Mouse (Mus musculus): ENCODE data around the gene Pithd1. TPM values are rescaled to one million over a fixed set of nuclear protein-coding genes. Genes with fewer than 3 reads are reported as not detected.

Pithd1 gene
- polyA plus RNA-seq, 1 experiment from 2014 or later: 62.1 TPM

DNA sequence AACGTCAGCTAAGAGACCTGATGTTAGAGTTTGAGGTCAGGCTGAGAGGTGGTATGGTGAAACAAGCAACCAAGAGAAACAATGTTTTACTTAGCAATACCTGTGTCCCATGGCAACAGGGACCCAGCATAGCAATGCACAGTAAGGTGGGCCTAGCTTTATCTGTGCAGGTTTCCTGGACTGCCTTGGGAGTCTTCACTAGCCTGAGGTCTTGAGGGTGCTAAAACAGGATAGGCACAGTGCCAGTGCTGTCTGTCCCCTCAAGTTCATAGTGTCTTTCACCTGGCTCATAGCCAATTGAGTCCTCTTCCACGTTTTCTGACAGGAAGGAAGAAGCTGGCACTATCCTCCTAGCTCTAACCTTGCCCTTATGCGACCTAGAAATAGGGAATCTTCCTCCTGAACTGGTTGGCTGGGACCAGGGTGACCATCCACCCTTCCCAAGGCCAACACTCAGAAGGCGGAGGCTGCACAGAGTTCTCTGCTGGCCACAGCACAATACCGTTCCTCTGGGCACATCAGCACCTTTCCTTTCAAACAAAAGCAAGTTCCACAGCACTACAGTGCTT, 17.1 kb upstream of the Pithd1 start:
- no peaks in the 10 kb centered on the region for H3K27me3 ChIP-seq (ENCODE audit: control insufficient read depth, insufficient read depth, low read length)
- 89% methylated on average over 5 of the region's 5 CpGs for WGBS
- H3K27ac ChIP-seq (ENCODE audit: low read depth, low read length): no peak overlapping the region
- H3K4me2 ChIP-seq (replicated peaks; ENCODE audit: low read depth, low read length): no peak overlapping the region
- no peaks in the 10 kb centered on the region for H3K9me3 ChIP-seq (ENCODE audit: control insufficient read depth, low read length)
- H3K36me3 ChIP-seq (ENCODE audit: control insufficient read depth, insufficient read depth, low read length): peaks cover 64% of the 10 kb centered on the region
- H3K9ac ChIP-seq (ENCODE audit: low read depth, low read length): no peak overlapping the region
- H3K4me1 ChIP-seq (ENCODE audit: control insufficient read depth, insufficient read depth, low read length): no peaks in the 10 kb centered on the region
- ATAC-seq (ENCODE audit: low FRiP score, low TSS enrichment): no peak
- no peak overlapping the region for H3K4me3 ChIP-seq (ENCODE audit: low read length)

DNA sequence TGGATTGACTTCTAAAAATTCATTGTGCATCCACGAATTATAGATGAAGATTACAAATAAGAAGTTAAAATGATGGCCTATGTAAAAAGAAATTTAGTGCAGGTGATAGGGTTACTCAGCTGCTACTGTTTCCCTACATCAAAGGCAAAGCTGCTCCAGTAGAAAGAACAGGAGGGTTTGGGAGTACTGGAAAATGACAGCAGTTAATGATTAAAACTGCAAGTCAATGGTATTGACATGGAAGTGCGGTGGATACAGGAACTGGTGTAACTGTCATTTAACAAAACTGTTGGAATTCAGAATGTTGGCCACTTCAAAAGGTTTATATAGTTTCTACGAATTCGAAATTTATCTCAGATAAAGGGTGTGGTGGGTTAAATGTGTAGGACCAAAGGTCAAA, 8.1 kb upstream of the Pithd1 start:
- H3K36me3 ChIP-seq (ENCODE audit: control insufficient read depth, insufficient read depth, low read length): no peaks in the 10 kb centered on the region
- H3K4me2 ChIP-seq (replicated peaks; ENCODE audit: low read depth, low read length): no peak overlapping the region
- H3K9ac ChIP-seq (ENCODE audit: low read depth, low read length): no peak overlapping the region
- ATAC-seq (ENCODE audit: low FRiP score, low TSS enrichment): no peak
- H3K27me3 ChIP-seq (ENCODE audit: control insufficient read depth, insufficient read depth, low read length): no peaks in the 10 kb centered on the region
- H3K9me3 ChIP-seq (ENCODE audit: control insufficient read depth, low read length): peaks cover 9% of the 10 kb centered on the region; the same call in 1 of the 2 replicates
- 90% methylated on average over 4 of the region's 4 CpGs for WGBS
- no peak overlapping the region for H3K27ac ChIP-seq (ENCODE audit: low read depth, low read length)
- no peak overlapping the region for H3K4me3 ChIP-seq (ENCODE audit: low read length)
- H3K4me1 ChIP-seq (ENCODE audit: control insufficient read depth, insufficient read depth, low read length): no peaks in the 10 kb centered on the region

DNA sequence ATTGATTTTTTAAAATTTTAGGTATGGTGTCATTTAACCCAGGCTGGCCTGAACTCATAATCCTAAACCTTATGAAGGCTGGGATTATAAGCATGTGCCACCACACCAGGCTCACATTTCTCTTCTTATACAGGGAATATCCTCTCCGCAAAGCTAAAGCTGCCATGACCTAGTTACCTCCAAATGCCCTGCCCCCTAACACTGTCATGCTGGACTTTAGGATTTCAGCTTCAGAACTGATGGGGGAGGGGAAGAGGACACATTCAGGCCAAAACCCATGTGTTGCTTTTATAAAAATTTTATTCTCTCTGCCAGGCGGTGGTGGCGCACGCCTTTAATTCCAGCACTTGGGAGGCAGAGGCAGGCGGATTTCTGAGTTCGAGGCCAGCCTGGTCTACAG, 6.9 kb upstream of the Pithd1 start:
- H3K27me3 ChIP-seq (ENCODE audit: control insufficient read depth, insufficient read depth, low read length): no peaks in the 10 kb centered on the region
- 96% methylated on average over 6 of the region's 6 CpGs for WGBS
- H3K9ac ChIP-seq (ENCODE audit: low read depth, low read length): no peak overlapping the region
- H3K36me3 ChIP-seq (ENCODE audit: control insufficient read depth, insufficient read depth, low read length): no peaks in the 10 kb centered on the region
- H3K27ac ChIP-seq (ENCODE audit: low read depth, low read length): no peak overlapping the region
- no peak overlapping the region for H3K4me3 ChIP-seq (ENCODE audit: low read length)
- H3K4me1 ChIP-seq (ENCODE audit: control insufficient read depth, insufficient read depth, low read length): no peaks in the 10 kb centered on the region
- no peak for ATAC-seq (ENCODE audit: low FRiP score, low TSS enrichment)
- H3K4me2 ChIP-seq (replicated peaks; ENCODE audit: low read depth, low read length): no peak overlapping the region
- H3K9me3 ChIP-seq (ENCODE audit: control insufficient read depth, low read length): peaks cover 9% of the 10 kb centered on the region; the same call in 1 of the 2 replicates

DNA sequence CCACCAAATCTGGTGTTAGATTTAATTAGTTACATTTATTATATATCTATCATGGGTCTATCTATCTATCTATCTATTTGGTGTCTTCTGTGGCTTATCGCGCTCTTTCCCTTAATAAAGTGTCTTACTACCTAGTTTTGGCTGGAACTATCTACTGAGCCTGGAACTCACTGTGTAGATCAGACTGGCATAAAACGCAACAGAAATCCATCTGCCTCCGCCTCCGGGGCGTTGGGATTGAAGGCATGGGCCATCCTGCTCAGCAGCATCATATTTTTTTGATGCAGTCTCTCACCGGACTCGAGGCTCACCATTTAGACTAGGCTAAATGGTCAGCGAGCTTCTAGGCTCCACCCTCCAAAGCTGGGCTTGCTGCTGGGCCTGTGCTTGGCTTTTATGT, 650 bp upstream of the Pithd1 start:
- H3K9ac ChIP-seq (ENCODE audit: low read depth, low read length): peak overlapping the region; percentile 96; the same call in 1 of the 2 replicates
- 63% methylated on average over 9 of the region's 9 CpGs for WGBS
- H3K27me3 ChIP-seq (ENCODE audit: control insufficient read depth, insufficient read depth, low read length): no peaks in the 10 kb centered on the region
- H3K4me2 ChIP-seq (replicated peaks; ENCODE audit: low read depth, low read length): peak overlapping the region; percentile 77
- peak overlapping the region; percentile 86 for H3K27ac ChIP-seq (ENCODE audit: low read depth, low read length)
- peaks cover 17% of the 10 kb centered on the region; the same call in 1 of the 2 replicates for H3K36me3 ChIP-seq (ENCODE audit: control insufficient read depth, insufficient read depth, low read length)
- H3K4me3 ChIP-seq (ENCODE audit: low read length): peak overlapping the region; percentile 88
- no peaks in the 10 kb centered on the region for H3K9me3 ChIP-seq (ENCODE audit: control insufficient read depth, low read length)
- peaks cover 9% of the 10 kb centered on the region for H3K4me1 ChIP-seq (ENCODE audit: control insufficient read depth, insufficient read depth, low read length)
- no peak for ATAC-seq (ENCODE audit: low FRiP score, low TSS enrichment)

DNA sequence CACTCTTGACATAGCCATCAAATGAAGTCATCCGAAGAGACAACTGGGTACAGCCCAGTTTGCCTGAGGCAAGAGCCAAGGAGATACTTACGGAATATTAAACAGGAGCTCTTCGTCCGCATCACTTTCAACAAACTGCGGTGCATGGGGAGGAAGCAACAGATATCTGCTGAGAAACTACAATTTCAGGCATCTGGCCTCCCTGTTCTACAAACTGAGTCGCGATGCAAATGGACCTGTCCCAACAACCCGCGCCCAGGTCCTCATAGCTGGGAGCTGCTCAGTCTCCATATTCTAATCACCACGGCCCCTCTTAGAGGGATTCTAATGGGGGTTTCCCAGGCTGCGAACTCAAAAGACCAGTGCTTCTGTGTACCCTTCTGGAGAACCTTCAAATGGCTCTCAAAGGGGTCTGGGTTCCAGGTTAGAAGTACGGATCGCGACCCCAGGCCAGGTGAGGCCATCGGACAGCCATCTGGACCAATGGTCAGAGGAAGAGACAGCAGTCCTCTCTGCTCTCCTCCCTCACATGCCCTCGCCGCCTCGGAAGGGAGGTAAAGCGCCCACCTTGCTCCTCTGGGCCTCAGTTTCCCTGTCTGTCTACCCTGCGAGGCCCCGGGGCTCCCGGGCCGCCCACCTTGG, 642 bp downstream of the Pithd1 start:
- Histone ChIP-seq H3K9me3 (ENCODE audit: control insufficient read depth, low read length) (no peaks in the 10 kb centered on the region), H3K27me3 (ENCODE audit: control insufficient read depth, insufficient read depth, low read length) (no peaks in the 10 kb centered on the region), H3K4me1 (ENCODE audit: control insufficient read depth, insufficient read depth, low read length) (peaks cover 9% of the 10 kb centered on the region), H3K27ac (ENCODE audit: low read depth, low read length) (peak overlapping the region; percentile 68; the same call in 1 of the 2 replicates), H3K4me2 (replicated peaks; ENCODE audit: low read depth, low read length) (peak overlapping the region; percentile 77), H3K9ac (ENCODE audit: low read depth, low read length) (peak overlapping the region; percentile 96), H3K4me3 (ENCODE audit: low read length) (peak overlapping the region; percentile 88), H3K36me3 (ENCODE audit: control insufficient read depth, insufficient read depth, low read length) (peaks cover 19% of the 10 kb centered on the region; the same call in 1 of the 2 replicates)
- no peak for ATAC-seq (ENCODE audit: low FRiP score, low TSS enrichment)
- WGBS: 6% methylated on average over 23 of the region's 23 CpGs

DNA sequence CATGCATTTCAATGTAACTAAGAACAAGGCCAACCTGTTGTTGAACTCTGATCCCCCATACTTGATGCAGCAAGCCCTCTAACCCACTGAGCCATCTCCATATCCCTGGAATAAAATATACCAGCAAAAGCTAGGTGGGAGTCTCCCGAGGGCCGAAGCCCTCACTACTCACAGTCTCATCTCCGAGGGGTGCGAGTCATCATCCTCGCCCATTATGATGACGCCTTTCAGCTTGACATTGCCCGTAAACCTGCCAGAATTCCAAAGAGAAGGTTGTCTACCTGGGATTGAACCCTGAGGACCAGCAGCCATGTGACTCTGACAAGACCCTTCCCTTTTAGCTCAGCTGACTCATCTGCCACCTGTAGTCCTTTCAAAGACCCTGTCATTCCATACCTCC, 1.3 kb downstream of the Pithd1 start:
- WGBS: 89% methylated on average over 7 of the region's 7 CpGs
- Histone ChIP-seq H3K9ac (ENCODE audit: low read depth, low read length) (peak overlapping the region; percentile 96; the same call in 1 of the 2 replicates), H3K36me3 (ENCODE audit: control insufficient read depth, insufficient read depth, low read length) (peaks cover 19% of the 10 kb centered on the region; the same call in 1 of the 2 replicates), H3K27ac (ENCODE audit: low read depth, low read length) (no peak overlapping the region), H3K4me2 (replicated peaks; ENCODE audit: low read depth, low read length) (peak overlapping the region; percentile 77), H3K9me3 (ENCODE audit: control insufficient read depth, low read length) (no peaks in the 10 kb centered on the region), H3K4me1 (ENCODE audit: control insufficient read depth, insufficient read depth, low read length) (peaks cover 9% of the 10 kb centered on the region), H3K4me3 (ENCODE audit: low read length) (peak overlapping the region; percentile 88), H3K27me3 (ENCODE audit: control insufficient read depth, insufficient read depth, low read length) (no peaks in the 10 kb centered on the region)
- ATAC-seq (ENCODE audit: low FRiP score, low TSS enrichment): no peak

DNA sequence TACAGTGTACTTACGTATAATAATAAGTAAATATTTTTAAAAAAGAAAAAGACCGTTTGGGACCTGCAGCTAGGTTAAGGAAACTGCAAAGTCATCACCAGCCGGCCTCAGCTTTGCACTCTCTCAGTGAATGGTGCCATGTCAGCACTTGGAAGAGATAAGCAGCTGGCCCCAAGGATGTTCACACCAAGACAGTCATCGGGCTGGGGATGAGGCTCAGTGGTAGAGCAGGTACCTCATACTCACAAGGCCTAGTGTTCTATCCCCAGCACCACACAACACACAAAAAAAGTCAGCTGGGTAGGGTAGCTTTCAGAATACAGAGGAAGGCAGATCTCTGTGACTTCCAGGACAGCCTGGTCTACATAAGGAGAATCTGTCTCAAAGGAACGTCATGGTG, 1.9 kb downstream of the Pithd1 start:
- no peak overlapping the region for H3K9ac ChIP-seq (ENCODE audit: low read depth, low read length)
- 90% methylated on average over 5 of the region's 5 CpGs for WGBS
- H3K4me1 ChIP-seq (ENCODE audit: control insufficient read depth, insufficient read depth, low read length): peaks cover 9% of the 10 kb centered on the region
- no peak for ATAC-seq (ENCODE audit: low FRiP score, low TSS enrichment)
- no peaks in the 10 kb centered on the region for H3K27me3 ChIP-seq (ENCODE audit: control insufficient read depth, insufficient read depth, low read length)
- no peaks in the 10 kb centered on the region for H3K9me3 ChIP-seq (ENCODE audit: control insufficient read depth, low read length)
- no peak overlapping the region for H3K4me3 ChIP-seq (ENCODE audit: low read length)
- H3K27ac ChIP-seq (ENCODE audit: low read depth, low read length): no peak overlapping the region
- no peak overlapping the region for H3K4me2 ChIP-seq (replicated peaks; ENCODE audit: low read depth, low read length)
- peaks cover 19% of the 10 kb centered on the region; the same call in 1 of the 2 replicates for H3K36me3 ChIP-seq (ENCODE audit: control insufficient read depth, insufficient read depth, low read length)

DNA sequence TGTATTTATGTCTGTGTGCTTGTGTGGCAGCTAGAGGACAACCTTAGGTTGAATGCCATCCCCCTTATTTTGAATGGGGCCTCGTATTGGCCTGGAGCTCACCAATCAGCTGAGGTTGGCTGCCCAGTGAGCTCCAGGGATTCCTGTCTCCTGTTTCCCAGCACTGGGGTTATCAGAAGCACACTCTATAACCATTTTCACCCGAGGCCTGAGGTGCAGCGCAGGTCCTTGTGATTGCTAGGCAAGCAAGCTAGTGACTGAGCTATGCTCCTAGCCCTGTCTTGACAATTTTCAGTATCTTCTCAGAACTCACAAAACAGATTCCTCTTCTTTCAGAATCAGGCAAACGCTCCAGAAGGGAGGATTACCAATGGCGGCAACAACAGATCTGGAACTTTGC, 2.5 kb downstream of the Pithd1 start:
- no peak for ATAC-seq (ENCODE audit: low FRiP score, low TSS enrichment)
- Histone ChIP-seq H3K4me3 (ENCODE audit: low read length) (no peak overlapping the region), H3K27me3 (ENCODE audit: control insufficient read depth, insufficient read depth, low read length) (no peaks in the 10 kb centered on the region), H3K9me3 (ENCODE audit: control insufficient read depth, low read length) (no peaks in the 10 kb centered on the region), H3K36me3 (ENCODE audit: control insufficient read depth, insufficient read depth, low read length) (peaks cover 19% of the 10 kb centered on the region; the same call in 1 of the 2 replicates), H3K9ac (ENCODE audit: low read depth, low read length) (no peak overlapping the region), H3K4me1 (ENCODE audit: control insufficient read depth, insufficient read depth, low read length) (peaks cover 9% of the 10 kb centered on the region), H3K27ac (ENCODE audit: low read depth, low read length) (no peak overlapping the region), H3K4me2 (replicated peaks; ENCODE audit: low read depth, low read length) (no peak overlapping the region)
- WGBS: 85% methylated on average over 5 of the region's 5 CpGs

DNA sequence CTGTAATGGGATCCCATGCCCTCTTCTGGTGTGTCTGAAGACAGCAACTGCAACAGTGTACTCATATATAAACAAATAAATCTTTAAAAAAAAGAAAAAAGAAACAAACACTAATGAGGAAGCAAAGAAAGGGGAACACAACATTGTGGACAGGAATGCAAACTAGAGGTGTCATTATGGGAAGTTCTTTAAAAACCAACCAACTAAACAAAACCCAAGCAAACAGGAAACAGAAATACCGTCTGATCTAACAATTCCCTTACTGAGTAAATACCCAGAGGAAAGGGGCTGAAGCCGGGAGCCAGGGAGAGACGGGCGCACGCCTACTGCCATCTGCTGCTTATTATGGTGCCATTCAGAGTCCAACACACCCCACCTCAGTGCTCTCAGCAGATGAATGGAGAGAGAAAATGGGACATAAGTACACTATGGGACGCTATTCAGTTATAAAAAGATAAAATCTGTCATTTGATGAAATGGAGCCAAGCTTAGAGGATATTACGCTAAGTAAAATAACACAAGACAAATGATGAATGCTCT, 5.5 kb downstream of the Pithd1 start:
- Histone ChIP-seq H3K36me3 (ENCODE audit: control insufficient read depth, insufficient read depth, low read length) (peaks cover 36% of the 10 kb centered on the region), H3K4me2 (replicated peaks; ENCODE audit: low read depth, low read length) (no peak overlapping the region), H3K27me3 (ENCODE audit: control insufficient read depth, insufficient read depth, low read length) (no peaks in the 10 kb centered on the region), H3K9me3 (ENCODE audit: control insufficient read depth, low read length) (no peaks in the 10 kb centered on the region), H3K4me3 (ENCODE audit: low read length) (no peak overlapping the region), H3K4me1 (ENCODE audit: control insufficient read depth, insufficient read depth, low read length) (peaks cover 9% of the 10 kb centered on the region), H3K27ac (ENCODE audit: low read depth, low read length) (no peak overlapping the region), H3K9ac (ENCODE audit: low read depth, low read length) (no peak overlapping the region)
- 85% methylated on average over 7 of the region's 7 CpGs for WGBS
- ATAC-seq (ENCODE audit: low FRiP score, low TSS enrichment): no peak

All from kidney, embryonic 14.5 days (tissue).